Mouse (Mus musculus) thymus, adult 2 months (tissue): ENCODE results near the gene Safb. TPM values are rescaled to one million over a fixed set of nuclear protein-coding genes. Genes with fewer than 3 reads are reported as not detected.

Experiments
- DNase-seq: peaks from one replicate; pipeline ENCODE4 v3.0.0; 2021
- H3K27ac ChIP-seq: fragments of 200-500 bp; 2 replicates; pipeline ENCODE4 v1.5.1; 2012; ENCODE audit warnings: low read length, control low read depth; ENCODE audit not compliant: control insufficient read depth, insufficient read depth
- H3K27me3 ChIP-seq: fragments of 200-500 bp; 2 replicates; pipeline ENCODE4 v1.6.1; 2012; ENCODE audit warnings: mild to moderate bottlenecking, low read length, moderate library complexity, mixed read lengths; ENCODE audit not compliant: control insufficient read depth, insufficient read depth
- H3K36me3 ChIP-seq: fragments of 200-500 bp; 2 replicates; pipeline ENCODE4 v1.6.1; 2012; ENCODE audit warnings: mild to moderate bottlenecking, low read length, moderate library complexity; ENCODE audit not compliant: control insufficient read depth, insufficient read depth
- H3K4me1 ChIP-seq: fragments of 200-500 bp; replicated peaks from 2 replicates; pipeline ENCODE4 v1.6.1; 2012; ENCODE audit warnings: low read length; ENCODE audit not compliant: control insufficient read depth, insufficient read depth
- H3K4me3 ChIP-seq: fragments of 200-500 bp; 2 replicates; pipeline ENCODE4 v1.5.1; 2012; ENCODE audit warnings: mild to moderate bottlenecking, low read length, control low read depth, moderate library complexity; ENCODE audit not compliant: control insufficient read depth, insufficient read depth
- CTCF ChIP-seq: fragments of 200-500 bp; IDR thresholded peaks from 2 replicates; pipeline ENCODE4 v1.5.1; 2012; ENCODE audit warnings: mild to moderate bottlenecking, control low read depth, low read length, moderate library complexity, borderline replicate concordance; ENCODE audit not compliant: control insufficient read depth, poor library complexity, insufficient read depth; ENCODE audit errors: extremely low read depth
- POLR2A ChIP-seq: fragments of 200-500 bp; IDR thresholded peaks from 2 replicates; pipeline ENCODE4 v1.6.1; 2012; ENCODE audit warnings: mild to moderate bottlenecking, low read length, control low read depth, moderate library complexity; ENCODE audit not compliant: control insufficient read depth, poor library complexity, insufficient read depth; ENCODE audit errors: extremely low read depth
- WGBS: fragments of 180-500 bp; shearing (Covaris S2); methylation state at CpG from one replicate; pipeline ENCODE4 v1.1.7; 2018; 5-methylcytosine and 5-hydroxymethylcytosine counted together
- polyA plus RNA-seq: library from polyadenylated mRNA; depleted of rRNA; stranded (reverse); fragments of >200 nt; gene quantifications from 2 replicates; pipeline ENCODE4 v1.2.3, GENCODE M21; 2012; rRNA removed

The Safb gene
- polyA plus RNA-seq = 196 and 222 TPM in 2 replicates

DNA sequence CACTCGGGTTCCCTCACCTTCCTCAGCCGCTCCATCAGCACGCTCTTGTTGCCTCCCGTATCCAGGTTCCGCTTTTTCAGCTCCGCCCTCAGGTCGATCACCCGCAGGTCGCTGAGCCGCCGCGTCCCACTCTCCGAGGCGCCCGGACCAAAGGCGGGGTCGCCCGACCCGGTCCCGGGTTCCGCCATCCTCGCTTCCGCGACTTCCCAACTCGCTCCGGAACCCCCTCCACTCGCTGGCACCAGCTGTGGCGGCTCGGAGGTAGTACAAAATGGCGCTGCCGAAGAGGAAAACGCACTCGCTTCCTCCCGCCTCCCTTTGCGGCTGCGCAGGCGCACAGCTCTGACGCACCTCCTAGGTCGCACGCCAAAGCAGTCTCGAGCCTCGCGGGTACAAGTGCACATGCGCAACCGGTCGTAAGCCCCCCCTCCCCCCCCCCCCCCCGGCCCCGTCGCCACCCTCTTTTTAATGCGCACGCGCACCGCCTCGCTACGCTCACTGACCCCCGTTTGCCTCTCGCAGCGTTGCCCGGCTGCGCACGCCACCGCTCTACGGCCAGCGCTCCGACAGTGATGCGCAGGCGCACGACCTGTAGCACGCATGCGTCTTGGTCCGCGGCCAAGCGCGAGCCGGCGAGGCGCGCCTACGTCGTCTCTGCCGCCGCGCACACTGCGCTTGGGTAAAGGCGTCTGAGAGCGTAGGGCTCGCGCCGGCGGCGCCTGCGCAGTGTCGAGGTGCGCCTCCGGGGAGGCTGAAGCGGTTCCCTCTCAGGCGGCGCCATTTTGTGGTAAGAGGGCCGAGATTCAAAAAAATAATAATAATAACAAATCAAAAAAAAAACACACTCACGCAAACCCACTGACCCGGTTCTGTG lies at the start of gene Safb, which contains the start of gene Safb2:
Gene Safb, plus strand, starts transcription at position 569 of the 874 bp plus-strand sequence.
Gene Safb2, minus strand, starts transcription at position 329 of the 874 bp plus-strand sequence.
- Histone ChIP-seq H3K27ac (peak within 1 kb of the TSS; percentile 72), H3K4me3 (peak within 1 kb of the TSS; percentile 73), H3K4me1 (peaks cover 25% of the 10 kb centered on the region), H3K36me3 (peaks cover 31% of the 10 kb centered on the region), H3K27me3 (no peaks in the 10 kb centered on the region)
- peak; percentile 98 for DNase-seq
- TF ChIP-seq POLR2A (peak; percentile 81), CTCF (peak; percentile 53; the same call in 1 of the 2 replicates)
- WGBS = under 1% methylated on average over 89 of the region's 101 CpGs

GRCm38 (mm10) chr17:56536192-56536591 lies 48.4 kb upstream of the Safb start:
- TF ChIP-seq POLR2A (no peak), CTCF (no peak)
- Histone ChIP-seq H3K4me3 (no peak overlapping the region), H3K27ac (no peak overlapping the region), H3K4me1 (no peaks in the 10 kb centered on the region), H3K27me3 (no peaks in the 10 kb centered on the region), H3K36me3 (no peaks in the 10 kb centered on the region)
- WGBS = 79% methylated on average over 14 of the region's 14 CpGs
- DNase-seq = no peak

DNA sequence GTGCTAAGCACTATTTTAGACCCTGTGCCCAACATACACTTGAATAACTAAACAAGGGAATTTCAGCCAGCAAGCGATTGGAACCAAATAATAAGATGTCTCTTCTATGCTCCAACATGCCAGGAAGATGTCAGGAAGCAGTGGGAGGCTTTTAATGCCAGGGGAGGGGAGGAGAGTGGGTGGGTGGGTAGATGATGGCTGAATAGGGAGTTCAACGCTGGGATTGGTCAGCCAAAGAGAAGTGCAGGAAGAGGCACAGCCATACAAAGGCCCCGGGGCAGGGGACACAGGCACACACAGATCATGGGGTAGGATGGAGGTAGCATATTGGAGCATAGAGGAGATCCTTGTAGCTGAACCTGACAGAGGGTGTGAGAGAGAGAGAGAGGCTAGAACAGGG lies 47.8 kb upstream of the Safb start:
- no peaks in the 10 kb centered on the region for H3K27me3 ChIP-seq
- 79% methylated on average over 3 of the region's 3 CpGs for WGBS

DNA sequence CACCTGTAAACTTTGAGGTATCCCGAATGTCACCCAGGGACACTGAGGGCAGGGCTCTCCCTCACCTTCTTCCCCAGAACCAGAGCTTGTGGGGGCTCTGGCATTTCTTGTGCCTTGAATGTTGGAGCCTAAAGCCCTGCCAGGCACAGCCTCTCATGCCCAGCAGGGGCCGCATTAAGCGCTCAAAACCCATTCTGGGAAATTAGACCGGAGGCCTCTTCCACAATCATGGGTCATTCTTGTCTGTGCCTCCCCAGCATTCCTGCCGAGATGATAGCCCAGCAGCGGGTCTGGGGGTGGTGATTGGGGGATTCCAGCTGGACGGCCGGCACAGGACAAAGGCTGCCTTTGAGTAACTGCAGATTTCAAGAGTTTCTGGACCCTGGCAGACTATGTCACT lies 46.7 kb upstream of the Safb start:
- Histone ChIP-seq H3K27ac (no peak overlapping the region), H3K36me3 (no peaks in the 10 kb centered on the region), H3K27me3 (no peaks in the 10 kb centered on the region), H3K4me1 (no peaks in the 10 kb centered on the region), H3K4me3 (no peak overlapping the region)
- no peak for TF ChIP-seq CTCF
- TF ChIP-seq POLR2A = no peak
- no peak for DNase-seq
- 69% methylated on average over 8 of the region's 8 CpGs for WGBS

More for the DNA sequence above, 47.8 kb upstream of the Safb start:
- Histone ChIP-seq H3K4me3 (no peak overlapping the region), H3K36me3 (no peaks in the 10 kb centered on the region), H3K4me1 (no peaks in the 10 kb centered on the region), H3K27ac (no peak overlapping the region)
- no peak for DNase-seq
- TF ChIP-seq CTCF (no peak), POLR2A (no peak)

DNA sequence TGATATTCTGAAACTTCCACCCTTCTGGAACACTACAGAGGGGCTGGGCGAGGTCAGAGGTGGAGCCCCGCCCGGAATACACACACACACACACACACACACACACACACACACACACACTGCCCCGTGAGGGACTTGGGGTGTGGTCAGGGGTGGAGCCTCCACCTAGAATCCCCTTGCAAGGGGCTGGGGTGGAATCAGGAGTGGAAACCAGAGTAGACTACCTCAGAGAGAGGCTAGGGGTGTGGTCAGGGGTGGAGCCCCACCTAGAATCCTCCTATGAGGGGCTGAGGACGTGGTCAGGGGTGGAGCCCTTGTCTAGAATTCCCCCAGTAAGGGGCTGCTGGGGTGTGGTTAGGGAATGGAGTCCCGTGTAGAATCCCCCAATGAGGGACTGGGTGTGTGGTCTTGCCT lies 44.1 kb upstream of the Safb start:
- no peaks in the 10 kb centered on the region for H3K36me3 ChIP-seq
- TF ChIP-seq CTCF (no peak), POLR2A (no peak)
- H3K4me3 ChIP-seq = no peak overlapping the region
- H3K27me3 ChIP-seq = no peaks in the 10 kb centered on the region
- H3K27ac ChIP-seq = no peak overlapping the region
- WGBS = 45% methylated on average over 6 of the region's 6 CpGs
- DNase-seq = no peak
- no peaks in the 10 kb centered on the region for H3K4me1 ChIP-seq

- no peak overlapping the region for H3K4me3 ChIP-seq
- WGBS = 77% methylated on average over 8 of the region's 8 CpGs
- no peak overlapping the region for H3K27ac ChIP-seq
- H3K36me3 ChIP-seq = no peaks in the 10 kb centered on the region
- no peaks in the 10 kb centered on the region for H3K27me3 ChIP-seq
- no peaks in the 10 kb centered on the region for H3K4me1 ChIP-seq
- no peak for DNase-seq
- TF ChIP-seq POLR2A = no peak
- TF ChIP-seq CTCF = no peak
Observed at GRCm38 (mm10) chr17:56542736-56543135, 41.9 kb upstream of the Safb start.
